Mouse (Mus musculus) testis, adult 2 months (tissue): ENCODE measurements around the gene Hdac10. TPM values are rescaled to one million over a fixed set of nuclear protein-coding genes. Genes with fewer than 3 reads are reported as not detected.

Experiments
- H3K27ac ChIP-seq: fragments of 200-500 bp; 2 replicates; pipeline ENCODE4 v1.5.1; 2012; ENCODE audit warnings: low read depth, low read length; ENCODE audit not compliant: control insufficient read depth, insufficient read depth
- H3K27me3 ChIP-seq: fragments of 200-500 bp; 2 replicates; pipeline ENCODE4 v1.6.1; 2012; ENCODE audit warnings: mild to moderate bottlenecking, low read length, moderate library complexity; ENCODE audit not compliant: control insufficient read depth, insufficient read depth
- H3K36me3 ChIP-seq: fragments of 200-500 bp; 2 replicates; pipeline ENCODE4 v1.6.1; 2012; ENCODE audit warnings: mild to moderate bottlenecking, low read length; ENCODE audit not compliant: control insufficient read depth, insufficient read depth
- H3K4me1 ChIP-seq: fragments of 200-500 bp; 2 replicates; pipeline ENCODE4 v1.6.1; 2012; ENCODE audit warnings: low read length; ENCODE audit not compliant: control insufficient read depth, insufficient read depth
- H3K4me3 ChIP-seq: fragments of 200-500 bp; 2 replicates; pipeline ENCODE4 v1.5.1; 2012; ENCODE audit warnings: low read depth, mild to moderate bottlenecking, low read length, moderate library complexity, mixed read lengths; ENCODE audit not compliant: control insufficient read depth
- CTCF ChIP-seq: fragments of 200-500 bp; IDR thresholded peaks from 2 replicates; pipeline ENCODE4 v1.5.1; 2012; ENCODE audit warnings: low read depth, mild to moderate bottlenecking, inconsistent platforms, low read length, moderate library complexity; ENCODE audit not compliant: control insufficient read depth, insufficient read depth, insufficient replicate concordance
- POLR2A ChIP-seq: fragments of 200-500 bp; IDR thresholded peaks from 2 replicates; pipeline ENCODE4 v1.6.1; 2012; ENCODE audit warnings: low read depth, mild to moderate bottlenecking, inconsistent platforms, low read length, moderate library complexity; ENCODE audit not compliant: control insufficient read depth
- polyA plus RNA-seq: library from polyadenylated mRNA; depleted of rRNA; stranded (reverse); fragments of >200 nt; gene quantifications from 2 replicates; pipeline ENCODE4 v1.2.3, GENCODE M21; 2012

Hdac10 gene
- polyA plus RNA-seq, 1 experiment: 4.5 TPM

DNA sequence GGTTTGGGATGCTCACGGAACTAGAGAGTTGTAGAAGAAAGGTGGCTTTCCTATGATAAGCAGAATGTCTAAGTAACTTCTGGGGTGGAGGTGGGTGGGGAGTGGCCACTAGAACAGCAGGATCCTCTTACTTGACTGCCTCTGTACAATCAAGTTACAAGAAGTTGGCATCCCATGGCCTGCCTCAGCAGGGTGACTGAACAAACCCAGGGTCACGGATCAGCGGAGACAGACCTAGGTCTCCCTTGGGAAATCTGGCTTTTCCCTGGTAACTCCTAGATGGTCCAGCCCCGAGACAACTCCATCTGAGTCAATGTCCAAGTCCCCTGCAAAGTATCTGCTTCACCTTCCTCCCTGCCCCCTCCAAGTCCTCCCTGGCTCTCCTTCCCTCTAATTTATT lies 19.4 kb upstream of the Hdac10 start:
- Histone ChIP-seq H3K36me3 (no peaks in the 10 kb centered on the region), H3K4me3 (no peak overlapping the region), H3K4me1 (peaks cover 44% of the 10 kb centered on the region), H3K27me3 (no peaks in the 10 kb centered on the region; the same call in 1 of the 2 replicates), H3K27ac (no peak overlapping the region)
- TF ChIP-seq POLR2A: no peak
- no peak for TF ChIP-seq CTCF

DNA sequence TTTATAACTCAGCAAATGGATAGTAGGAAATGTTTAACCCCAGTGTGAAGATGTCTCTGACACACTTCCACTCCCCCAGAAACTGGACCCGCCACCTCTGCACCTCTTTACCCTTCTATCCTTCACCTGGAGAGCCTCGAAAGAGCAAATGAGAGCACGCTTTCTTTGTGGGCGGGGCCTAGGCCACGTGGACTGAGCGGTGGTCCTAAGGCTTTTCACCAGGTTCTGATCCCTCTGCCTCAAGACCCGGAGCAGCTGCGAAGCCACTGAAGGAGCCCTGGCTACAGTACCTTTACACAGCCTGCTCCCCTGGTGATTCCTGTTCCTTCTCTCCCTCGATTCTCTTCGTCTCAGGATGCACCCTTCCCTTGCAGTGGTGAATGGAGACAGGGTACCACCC lies 19.0 kb upstream of the Hdac10 start:
- TF ChIP-seq CTCF (no peak), POLR2A (no peak)
- peaks cover 40% of the 10 kb centered on the region for H3K4me1 ChIP-seq
- H3K27ac ChIP-seq: no peak overlapping the region
- H3K36me3 ChIP-seq: no peaks in the 10 kb centered on the region
- H3K4me3 ChIP-seq: no peak overlapping the region
- H3K27me3 ChIP-seq: no peaks in the 10 kb centered on the region; the same call in 1 of the 2 replicates

DNA sequence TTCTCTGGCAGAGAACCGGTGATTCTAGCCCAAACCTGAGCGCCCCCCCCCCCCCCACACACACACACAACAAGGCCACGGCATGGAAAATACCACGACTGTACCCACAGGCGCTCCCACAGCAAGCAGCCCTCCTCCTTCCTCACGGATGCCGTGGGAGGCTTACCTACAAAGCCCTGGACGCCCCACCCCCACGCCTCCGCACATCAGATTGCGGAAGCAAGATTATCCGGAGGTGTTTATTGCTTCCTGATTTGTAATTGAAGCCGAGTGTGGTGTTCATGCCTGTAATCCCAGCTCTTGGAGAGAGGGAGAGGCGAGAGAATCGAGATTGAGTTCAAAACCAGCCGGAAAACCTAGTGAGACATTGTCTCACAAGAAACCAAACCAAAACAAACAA lies 18.5 kb upstream of the Hdac10 start:
- TF ChIP-seq POLR2A (no peak), CTCF (no peak)
- Histone ChIP-seq H3K4me3 (no peak overlapping the region; the same call in 1 of the 2 replicates), H3K27ac (no peak overlapping the region), H3K4me1 (peaks cover 36% of the 10 kb centered on the region), H3K36me3 (no peaks in the 10 kb centered on the region), H3K27me3 (no peaks in the 10 kb centered on the region; the same call in 1 of the 2 replicates)

DNA sequence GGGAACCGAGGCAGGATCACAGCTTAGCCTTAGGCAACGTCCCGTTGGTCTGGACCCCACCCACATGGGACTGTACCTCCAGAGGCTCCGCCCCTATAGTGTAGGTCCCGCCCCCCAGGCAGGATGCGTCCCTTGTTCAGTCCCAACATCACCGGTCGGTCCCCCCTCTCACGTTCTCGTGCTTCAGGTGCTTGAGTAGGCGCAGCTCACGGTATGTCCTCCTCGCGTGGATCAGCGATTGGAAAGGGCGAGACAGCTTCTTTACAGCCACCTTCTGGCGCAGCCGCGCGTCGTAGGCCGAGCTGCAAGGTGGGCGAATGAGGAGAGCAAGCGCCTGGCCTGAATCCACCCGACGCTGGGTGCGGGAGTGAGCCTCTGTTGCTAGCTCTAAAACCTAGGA lies 18.0 kb upstream of the Hdac10 start:
- Histone ChIP-seq H3K27ac (no peak overlapping the region), H3K4me3 (peak overlapping the region; percentile 50), H3K27me3 (no peaks in the 10 kb centered on the region; the same call in 1 of the 2 replicates), H3K4me1 (peaks cover 36% of the 10 kb centered on the region), H3K36me3 (no peaks in the 10 kb centered on the region)
- no peak; the same call in 1 of the 2 replicates for TF ChIP-seq CTCF
- no peak for TF ChIP-seq POLR2A

DNA sequence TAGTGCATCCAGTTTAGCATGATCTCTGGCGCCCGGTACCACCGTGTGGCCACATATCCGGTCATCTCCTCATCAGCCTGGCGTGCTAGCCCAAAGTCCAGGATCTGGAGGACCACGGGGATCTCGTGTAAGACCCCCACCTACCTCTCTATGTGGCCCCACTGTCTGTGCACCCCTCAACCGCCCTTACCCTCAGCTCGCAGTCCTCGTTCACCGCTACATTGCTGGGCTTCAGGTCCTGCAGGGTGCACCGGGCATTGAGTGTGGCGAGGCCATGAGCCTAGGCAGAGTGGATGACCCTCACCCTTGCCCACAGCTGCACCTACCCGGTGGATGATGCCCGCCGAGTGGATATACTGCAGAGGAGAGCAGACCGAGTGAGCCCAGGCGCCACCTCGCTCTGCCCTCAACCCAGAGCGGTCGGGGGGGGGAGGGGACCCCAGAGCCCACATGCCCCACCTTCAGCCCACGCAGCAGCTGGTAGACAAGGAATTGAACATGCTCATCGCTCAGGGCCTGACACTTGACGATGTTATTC lies 17.4 kb upstream of the Hdac10 start:
- no peak for TF ChIP-seq CTCF
- no peak for TF ChIP-seq POLR2A
- Histone ChIP-seq H3K27me3 (no peaks in the 10 kb centered on the region; the same call in 1 of the 2 replicates), H3K36me3 (no peaks in the 10 kb centered on the region), H3K27ac (no peak overlapping the region), H3K4me3 (no peak overlapping the region; the same call in 1 of the 2 replicates), H3K4me1 (peaks cover 39% of the 10 kb centered on the region)

DNA sequence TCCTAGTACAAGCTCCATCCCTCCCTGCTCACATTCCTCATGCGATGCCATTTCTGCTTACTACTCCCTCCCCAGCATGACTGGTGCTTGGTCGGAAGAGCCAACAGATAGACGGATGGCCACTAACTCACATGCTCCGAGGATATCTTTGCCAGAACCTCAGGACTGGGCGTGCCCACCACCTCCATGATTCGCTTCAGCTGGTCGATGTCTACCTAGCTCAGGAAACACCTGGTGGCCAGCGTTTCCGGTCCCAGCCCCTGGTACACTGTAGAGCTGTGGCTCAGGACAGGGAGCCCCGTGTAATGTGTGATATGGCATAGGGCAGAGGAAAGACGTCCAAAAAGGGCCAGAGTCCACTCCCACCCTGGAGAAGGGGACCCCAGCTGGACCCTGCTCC lies 16.5 kb upstream of the Hdac10 start:
- Histone ChIP-seq H3K27me3 (no peaks in the 10 kb centered on the region; the same call in 1 of the 2 replicates), H3K4me1 (peaks cover 46% of the 10 kb centered on the region)
- TF ChIP-seq POLR2A: no peak
- TF ChIP-seq CTCF: no peak

DNA sequence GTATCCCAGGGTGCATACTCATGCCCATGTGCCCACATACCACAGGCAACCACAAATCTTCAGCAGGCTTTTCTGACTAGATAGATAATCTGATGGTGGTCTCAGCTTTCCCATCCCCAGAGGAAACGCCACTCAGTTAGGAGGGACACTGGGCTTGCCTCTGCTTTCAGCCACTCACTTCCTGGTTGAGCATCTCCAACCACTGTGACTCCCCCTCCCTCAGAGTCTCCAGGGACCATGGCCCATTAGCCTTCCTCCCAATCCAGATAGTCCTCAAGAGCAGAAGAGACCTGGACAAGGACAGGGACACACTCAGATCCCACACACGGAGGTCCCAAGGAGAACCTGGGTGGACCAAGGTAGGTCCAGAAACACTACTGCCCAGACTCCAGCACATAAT lies 14.6 kb upstream of the Hdac10 start:
- TF ChIP-seq POLR2A (no peak), CTCF (no peak)
- Histone ChIP-seq H3K4me1 (peaks cover 32% of the 10 kb centered on the region), H3K27me3 (no peaks in the 10 kb centered on the region; the same call in 1 of the 2 replicates), H3K4me3 (no peak overlapping the region), H3K27ac (no peak overlapping the region), H3K36me3 (no peaks in the 10 kb centered on the region)

More for the DNA sequence above, 16.5 kb upstream of the Hdac10 start:
- H3K4me3 ChIP-seq: no peak overlapping the region
- H3K36me3 ChIP-seq: no peaks in the 10 kb centered on the region
- H3K27ac ChIP-seq: no peak overlapping the region

DNA sequence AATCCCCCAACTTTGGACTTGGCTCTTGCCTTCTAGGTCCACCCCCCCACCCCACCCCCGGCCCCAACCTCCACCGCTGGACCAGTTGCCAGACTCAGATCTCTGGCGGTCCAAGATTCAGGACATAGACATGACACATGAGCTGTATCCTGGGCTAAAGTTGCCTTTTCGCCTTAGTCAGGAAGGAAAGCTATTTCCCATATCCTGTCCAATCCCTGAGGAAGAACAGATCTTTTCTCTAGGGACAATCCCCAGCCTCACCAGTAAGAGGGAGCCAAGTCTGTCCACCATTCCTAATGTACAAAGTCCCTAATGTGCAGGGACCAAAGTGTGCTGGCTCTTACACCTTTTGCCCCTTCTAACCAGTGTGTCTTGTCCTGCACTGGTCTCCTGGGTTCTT lies 13.4 kb upstream of the Hdac10 start:
- no peak overlapping the region for H3K27ac ChIP-seq
- peaks cover 25% of the 10 kb centered on the region for H3K4me1 ChIP-seq
- no peak overlapping the region for H3K4me3 ChIP-seq
- H3K36me3 ChIP-seq: no peaks in the 10 kb centered on the region
- no peaks in the 10 kb centered on the region; the same call in 1 of the 2 replicates for H3K27me3 ChIP-seq
- TF ChIP-seq POLR2A: no peak
